Mouse (Mus musculus) midbrain, embryonic 13.5 days (tissue): ENCODE measurements around the gene Tmc3. TPM values are rescaled to one million over a fixed set of nuclear protein-coding genes. Genes with fewer than 3 reads are reported as not detected.
A peak's percentile ranks its signal among the peaks of the same experiment; 100 is the strongest.

Experiments
- ATAC-seq: fragments of 200-750 bp; cut with Nextera tagmentation; 2 replicates; pipeline ENCODE4 v1.8.0; 2017; ENCODE audit warnings: mild to moderate bottlenecking, moderate TSS enrichment, moderate library complexity
- H3K27ac ChIP-seq: fragments of 300-500 bp; sonication (generic); 2 replicates; pipeline ENCODE4 v1.5.1; 2015; ENCODE audit warnings: inconsistent platforms, mild to moderate bottlenecking, moderate library complexity
- H3K27me3 ChIP-seq: fragments of 300-500 bp; sonication (generic); 2 replicates; pipeline ENCODE4 v1.6.1; 2015; ENCODE audit warnings: mild to moderate bottlenecking, inconsistent platforms
- H3K36me3 ChIP-seq: fragments of 300-500 bp; sonication (generic); 2 replicates; pipeline ENCODE4 v1.6.1; 2015; ENCODE audit warnings: mild to moderate bottlenecking, inconsistent platforms
- H3K4me1 ChIP-seq: fragments of 300-500 bp; sonication (generic); replicated peaks from 2 replicates; pipeline ENCODE4 v1.6.1; 2015; ENCODE audit warnings: inconsistent platforms
- H3K4me2 ChIP-seq: fragments of 300-500 bp; sonication (generic); replicated peaks from 2 replicates; pipeline ENCODE4 v1.6.1; 2015; ENCODE audit warnings: moderate library complexity, mild to moderate bottlenecking, inconsistent platforms
- H3K4me3 ChIP-seq: fragments of 300-500 bp; sonication (generic); replicated peaks from 2 replicates; pipeline ENCODE4 v1.5.1; 2015; ENCODE audit warnings: mild to moderate bottlenecking, inconsistent platforms
- H3K9ac ChIP-seq: fragments of 300-500 bp; sonication (generic); replicated peaks from 2 replicates; pipeline ENCODE4 v1.6.1; 2015; ENCODE audit warnings: mild to moderate bottlenecking, inconsistent platforms
- H3K9me3 ChIP-seq: fragments of 300-500 bp; sonication (generic); 2 replicates; pipeline ENCODE4 v1.6.1; 2016; ENCODE audit warnings: mild to moderate bottlenecking, inconsistent platforms
- WGBS: fragments of 180-500 bp; shearing (Covaris S2); methylation state at CpG from one replicate; pipeline ENCODE4 v1.1.7; 2015; 5-methylcytosine and 5-hydroxymethylcytosine counted together
- polyA plus RNA-seq: library from polyadenylated mRNA; unstranded; fragments of >200 nt; fragmentation: Nextera tagmentation; extraction: Ambion mirVana; gene quantifications from 2 replicates; pipeline ENCODE4 v1.2.1, GENCODE M21; 2015

Gene Tmc3
- polyA plus RNA-seq, 1 experiment from 2014 or later: 0.40 TPM

- Histone ChIP-seq H3K27me3 (no peaks in the 10 kb centered on the region), H3K9ac (no peak overlapping the region), H3K27ac (no peak overlapping the region), H3K4me1 (no peaks in the 10 kb centered on the region), H3K36me3 (no peaks in the 10 kb centered on the region), H3K4me3 (no peak overlapping the region), H3K4me2 (no peak overlapping the region), H3K9me3 (no peaks in the 10 kb centered on the region)
- ATAC-seq: no peak
- 97% methylated on average over 3 of the region's 3 CpGs for WGBS
These were observed 77.0 kb downstream of the Tmc3 start for GRCm38 (mm10) chr7:83661763-83662162.

GRCm38 (mm10) chr7:83662711-83663375 is 78.1 kb downstream of the Tmc3 start:
- no peak for ATAC-seq
- no peaks in the 10 kb centered on the region for H3K9me3 ChIP-seq
- H3K36me3 ChIP-seq: no peaks in the 10 kb centered on the region

GRCm38 (mm10) chr7:83666087-83666595 is 81.4 kb downstream of the Tmc3 start:
- Histone ChIP-seq H3K4me1 (no peaks in the 10 kb centered on the region), H3K27me3 (no peaks in the 10 kb centered on the region), H3K9ac (no peak overlapping the region), H3K9me3 (no peaks in the 10 kb centered on the region), H3K36me3 (no peaks in the 10 kb centered on the region), H3K4me3 (no peak overlapping the region), H3K4me2 (no peak overlapping the region), H3K27ac (no peak overlapping the region)
- WGBS: 91% methylated on average over 4 of the region's 4 CpGs
- ATAC-seq: no peak

More at GRCm38 (mm10) chr7:83662711-83663375, 78.1 kb downstream of the Tmc3 start:
- no peak overlapping the region for H3K9ac ChIP-seq
- no peak overlapping the region for H3K4me2 ChIP-seq
- no peak overlapping the region for H3K4me3 ChIP-seq
- H3K4me1 ChIP-seq: no peaks in the 10 kb centered on the region
- 94% methylated on average over 6 of the region's 6 CpGs for WGBS
- H3K27ac ChIP-seq: no peak overlapping the region
- no peaks in the 10 kb centered on the region for H3K27me3 ChIP-seq

- WGBS: 81% methylated on average over 5 of the region's 5 CpGs
- Histone ChIP-seq H3K4me1 (no peaks in the 10 kb centered on the region), H3K27me3 (no peaks in the 10 kb centered on the region), H3K4me2 (no peak overlapping the region), H3K9ac (no peak overlapping the region), H3K9me3 (no peaks in the 10 kb centered on the region), H3K36me3 (no peaks in the 10 kb centered on the region), H3K27ac (no peak overlapping the region), H3K4me3 (no peak overlapping the region)
- no peak for ATAC-seq
These were observed 83.4 kb downstream of the Tmc3 start for GRCm38 (mm10) chr7:83667936-83668645.

- ATAC-seq: 0 out of 2 replicates have a peak, but pooled peaks have one; percentile 60
- H3K36me3 ChIP-seq: no peaks in the 10 kb centered on the region
- no peak overlapping the region for H3K4me3 ChIP-seq
- H3K9me3 ChIP-seq: no peaks in the 10 kb centered on the region
- H3K4me2 ChIP-seq: no peak overlapping the region
- H3K27ac ChIP-seq: no peak overlapping the region
- no peaks in the 10 kb centered on the region for H3K4me1 ChIP-seq
- no peaks in the 10 kb centered on the region for H3K27me3 ChIP-seq
- WGBS: 17% methylated on average over 1 of the region's 1 CpGs
- H3K9ac ChIP-seq: no peak overlapping the region
These were observed 84.0 kb downstream of the Tmc3 start for GRCm38 (mm10) chr7:83668724-83669123.

DNA sequence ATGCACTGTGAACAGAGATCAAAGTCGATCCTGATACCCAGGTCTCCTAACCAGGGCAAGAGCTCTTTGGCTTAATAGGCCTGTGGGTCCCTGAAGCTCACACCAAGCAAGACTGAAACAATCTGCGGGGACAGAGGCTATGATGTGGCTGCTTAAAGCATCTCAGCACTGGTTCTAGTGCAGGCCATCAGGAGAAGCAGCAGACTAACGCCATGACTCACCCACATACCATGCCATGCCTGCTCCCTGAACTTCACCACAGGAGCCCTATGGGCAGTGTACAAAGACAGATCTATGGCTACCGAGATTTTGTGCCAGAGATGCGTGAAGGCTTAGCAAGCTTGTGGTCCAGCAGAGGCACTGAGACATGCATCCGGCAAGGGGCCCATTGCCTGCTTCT is 86.8 kb downstream of the Tmc3 start:
- H3K36me3 ChIP-seq: no peaks in the 10 kb centered on the region
- H3K4me1 ChIP-seq: no peaks in the 10 kb centered on the region
- H3K9ac ChIP-seq: no peak overlapping the region
- H3K4me3 ChIP-seq: no peak overlapping the region
- 88% methylated on average over 6 of the region's 6 CpGs for WGBS
- H3K4me2 ChIP-seq: no peak overlapping the region
- no peak overlapping the region for H3K27ac ChIP-seq
- H3K27me3 ChIP-seq: no peaks in the 10 kb centered on the region
- H3K9me3 ChIP-seq: no peaks in the 10 kb centered on the region
- ATAC-seq: no peak

Other genes with a start within 250 kb of the Tmc3 start
- 7.8 and 9.0 TPM in 2 replicates for gene Stard5, start 47.0 kb downstream of the Tmc3 start, polyA plus RNA-seq
- 0.74 and 0.88 TPM in 2 replicates for gene Il16, start 160.8 kb downstream of the Tmc3 start, polyA plus RNA-seq
- 0.26 and 0.89 TPM in 2 replicates for gene Cfap161, start 210.0 kb downstream of the Tmc3 start, polyA plus RNA-seq